Mouse (Mus musculus): ENCODE results near the gene Kirrel.

DNA sequence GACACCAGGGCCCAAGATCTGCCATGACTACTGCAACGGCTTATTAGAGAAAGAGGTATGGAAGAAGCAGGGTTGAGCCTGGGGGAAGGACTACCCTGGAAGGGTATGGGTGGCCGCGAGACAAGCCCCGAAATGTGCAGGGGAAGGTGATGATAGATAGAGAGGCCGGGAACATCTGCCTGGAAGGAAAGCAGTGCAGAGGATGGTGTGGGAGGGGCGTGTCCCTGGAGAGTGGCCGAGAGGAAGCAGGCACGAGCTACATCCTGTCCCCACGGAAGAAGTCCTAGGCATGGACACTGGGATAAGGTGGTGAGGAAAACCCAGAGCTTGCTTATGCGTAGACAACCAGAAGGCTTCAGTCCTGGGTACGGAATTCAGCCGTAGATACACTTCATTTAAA is 56.9 kb downstream of the Kirrel start:
- no peak for TF ChIP-seq GATA1 (IDR thresholded peaks at IDR 0.05; ENCODE audit: borderline replicate concordance, low read length)
- TF ChIP-seq FLI1 (IDR thresholded peaks at IDR 0.05; ENCODE audit: low read length) = no peak

All from megakaryocyte, embryonic 14.5 days (primary cell).